8 mouse cellular contexts compared by ENCODE assay signal in the genomic region with DNA sequence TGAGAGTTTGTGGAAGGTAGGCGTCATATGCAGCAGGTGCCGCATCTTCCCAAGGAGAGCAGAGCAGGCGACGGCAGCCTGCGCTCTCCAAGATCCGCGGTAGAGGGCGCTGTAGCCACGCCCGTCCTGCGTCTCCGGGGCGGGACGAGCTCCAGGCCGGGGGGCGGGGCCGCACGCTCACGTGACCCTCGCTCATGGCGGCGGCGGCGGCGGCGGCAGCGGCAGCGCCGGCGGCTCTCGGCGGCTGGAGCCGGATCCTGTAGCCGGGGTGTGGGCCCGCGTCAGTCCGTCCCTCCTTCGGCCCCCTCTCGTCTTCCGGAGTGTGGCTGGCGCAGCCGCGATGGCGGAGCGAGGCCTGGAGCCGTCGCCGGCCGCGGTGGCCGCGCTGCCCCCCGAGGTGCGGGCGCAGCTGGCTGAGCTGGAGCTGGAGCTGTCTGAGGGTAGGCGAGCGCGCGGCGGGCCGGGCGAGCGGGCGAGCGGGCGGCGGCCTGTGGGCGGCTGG. TPM values are rescaled to one million over a fixed set of nuclear protein-coding genes. Genes with fewer than 3 reads are reported as not detected.
DNase-seq lines count a peak whose midpoint lies in the region; ATAC-seq and TF ChIP-seq lines count a peak whose summit lies in the region.

A gene (plus strand): TSS at position 195 of the 502 bp plus-strand sequence.

- no peaks in the 10 kb centered on the region for H3K27me3 ChIP-seq in forebrain, embryonic 13.5 days
- peaks cover 14% of the 10 kb centered on the region for H3K27me3 ChIP-seq in liver, embryonic 16.5 days (ENCODE audit: control insufficient read depth, insufficient read depth, low read depth, low read length)
- no peaks in the 10 kb centered on the region; the same call in 1 of the 2 replicates for H3K27me3 ChIP-seq in neural tube, embryonic 12.5 days (replicated peaks)
- H3K27me3 ChIP-seq in stomach, postnatal 0 days (ENCODE audit: control insufficient read depth, insufficient read depth, low read length): no peaks in the 10 kb centered on the region

- H3K4me1 ChIP-seq in forebrain, embryonic 13.5 days: peaks cover 27% of the 10 kb centered on the region
- peaks cover 25% of the 10 kb centered on the region for H3K4me1 ChIP-seq in liver, embryonic 16.5 days (ENCODE audit: control insufficient read depth, low read depth, low read length)
- peaks cover 21% of the 10 kb centered on the region for H3K4me1 ChIP-seq in neural tube, embryonic 12.5 days
- peaks cover 6% of the 10 kb centered on the region for H3K4me1 ChIP-seq in stomach, postnatal 0 days (replicated peaks; ENCODE audit: control insufficient read depth, insufficient read depth)

- peak; percentile 72 for ATAC-seq in cerebellum, adult (ENCODE audit: insufficient number of reproducible peaks, low FRiP score, low TSS enrichment)
- peak; percentile 90 for ATAC-seq in forebrain, embryonic 13.5 days
- peak; percentile 85 for ATAC-seq in liver, embryonic 16.5 days (ENCODE audit: low read depth)
- peak; percentile 88 for ATAC-seq in neural tube, embryonic 12.5 days (ENCODE audit: low FRiP score, low read depth)
- peak; percentile 93 for ATAC-seq in stomach, postnatal 0 days (ENCODE audit: low FRiP score, low TSS enrichment)

- peak; percentile 93 for DNase-seq in ES-CJ7 (ENCODE audit: low read depth, low spot score)
- DNase-seq in heart, postnatal 10 days: peak; percentile 96 to 98
- DNase-seq in kidney, postnatal 4 days: peak; percentile 99
- DNase-seq in stomach, postnatal 0 days (ENCODE audit: low spot score): peak; percentile 97

- peak; percentile 90 for TF ChIP-seq CTCF in stomach, postnatal 0 days (IDR thresholded peaks at IDR 0.05; ENCODE audit: low read depth)

- H3K36me3 ChIP-seq in forebrain, embryonic 13.5 days (ENCODE audit: poor library complexity, severe bottlenecking): no peaks in the 10 kb centered on the region
- no peaks in the 10 kb centered on the region for H3K36me3 ChIP-seq in liver, embryonic 16.5 days (ENCODE audit: control insufficient read depth, insufficient read depth)
- H3K36me3 ChIP-seq in neural tube, embryonic 12.5 days: no peaks in the 10 kb centered on the region
- no peaks in the 10 kb centered on the region for H3K36me3 ChIP-seq in stomach, postnatal 0 days (ENCODE audit: control insufficient read depth, insufficient read depth, low read length)

- H3K9ac ChIP-seq in forebrain, embryonic 13.5 days: peak within 1 kb of the TSS; percentile 86
- peak within 1 kb of the TSS; percentile 92 for H3K9ac ChIP-seq in liver, embryonic 16.5 days (ENCODE audit: low read depth, low read length)
- H3K9ac ChIP-seq in neural tube, embryonic 12.5 days: peak within 1 kb of the TSS; percentile 99
- peak within 1 kb of the TSS; percentile 100 for H3K9ac ChIP-seq in stomach, postnatal 0 days (ENCODE audit: low read length)

- H3K4me3 ChIP-seq in forebrain, embryonic 13.5 days: peak within 1 kb of the TSS; percentile 65
- H3K4me3 ChIP-seq in liver, embryonic 16.5 days (ENCODE audit: low read depth, low read length): peak within 1 kb of the TSS; percentile 84
- peak within 1 kb of the TSS; percentile 94 for H3K4me3 ChIP-seq in neural tube, embryonic 12.5 days
- peak within 1 kb of the TSS; percentile 95 for H3K4me3 ChIP-seq in stomach, postnatal 0 days (ENCODE audit: low read depth, low read length)

- peak within 1 kb of the TSS; percentile 98 for H3K27ac ChIP-seq in forebrain, embryonic 13.5 days
- H3K27ac ChIP-seq in liver, embryonic 16.5 days (ENCODE audit: low read length): peak within 1 kb of the TSS; percentile 78
- peak within 1 kb of the TSS; percentile 99 for H3K27ac ChIP-seq in neural tube, embryonic 12.5 days
- peak within 1 kb of the TSS; percentile 97 for H3K27ac ChIP-seq in stomach, postnatal 0 days (replicated peaks)

- no peak for TF ChIP-seq EP300 in stomach, postnatal 0 days (optimal IDR thresholded peaks at IDR 0.05)

- H3K9me3 ChIP-seq in forebrain, embryonic 13.5 days (replicated peaks): no peaks in the 10 kb centered on the region
- no peaks in the 10 kb centered on the region for H3K9me3 ChIP-seq in liver, embryonic 16.5 days (replicated peaks; ENCODE audit: control insufficient read depth, low read length)
- no peaks in the 10 kb centered on the region for H3K9me3 ChIP-seq in neural tube, embryonic 12.5 days
- H3K9me3 ChIP-seq in stomach, postnatal 0 days (ENCODE audit: control insufficient read depth, low read length): no peaks in the 10 kb centered on the region

- peak within 1 kb of the TSS; percentile 73 for H3K4me2 ChIP-seq in forebrain, embryonic 13.5 days
- peak within 1 kb of the TSS; percentile 86 for H3K4me2 ChIP-seq in liver, embryonic 16.5 days (ENCODE audit: low read depth, low read length)
- H3K4me2 ChIP-seq in neural tube, embryonic 12.5 days (replicated peaks): peak within 1 kb of the TSS; percentile 67
- H3K4me2 ChIP-seq in stomach, postnatal 0 days (replicated peaks; ENCODE audit: low read depth): peak within 1 kb of the TSS; percentile 88

- under 1% methylated on average over 51 of the region's 68 CpGs for WGBS in forebrain, embryonic 13.5 days
- WGBS in liver, embryonic 16.5 days (ENCODE audit: insufficient replicate concordance): under 1% methylated on average over 61 of the region's 68 CpGs
- WGBS in neural tube, embryonic 12.5 days: under 1% methylated on average over 56 of the region's 68 CpGs
- WGBS in stomach, postnatal 0 days: under 1% methylated on average over 62 of the region's 68 CpGs

- intact Hi-C loops in heart, postnatal 10 days (cut with DNase I): loop anchor here (1.0 to 5.0 kb wide), 3 partner anchors 89 to 424 kb away; a partner anchor contains a TSS

RNA-seq across cellular contexts. Expression of the gene that starts here (rescaled TPM):
- 18.8 and 20.3 TPM in 2 replicates for polyA plus RNA-seq in forebrain, embryonic 13.5 days (2015; fragmentation: Nextera tagmentation; extraction: Ambion mirVana)
- total RNA-seq in heart, postnatal 10 days (2021): 10 to 100 TPM; 32.3 to 34.3 TPM
- 2.4 and 3.0 TPM in 2 replicates for polyA plus RNA-seq in liver, embryonic 16.5 days (2015; fragmentation: Nextera tagmentation; extraction: Ambion mirVana)
- 24.7 and 26.9 TPM in 2 replicates for polyA plus RNA-seq in neural tube, embryonic 12.5 days (2016; fragmentation: Nextera tagmentation; extraction: Ambion mirVana)
- polyA plus RNA-seq in stomach, postnatal 0 days (2015; fragmentation: Nextera tagmentation; extraction: Ambion mirVana): 5.2 TPM in 2 replicates

Comparison
In these comparisons a context has a peak if more than half of its experiments do, and no peak if none do; other contexts are left out.
1. Peak in every context shown above with its lines: DNase-seq, ATAC-seq, H3K4me3 ChIP-seq and H3K27ac ChIP-seq.